Mouse (Mus musculus): ENCODE results near the gene Sympk.

DNA sequence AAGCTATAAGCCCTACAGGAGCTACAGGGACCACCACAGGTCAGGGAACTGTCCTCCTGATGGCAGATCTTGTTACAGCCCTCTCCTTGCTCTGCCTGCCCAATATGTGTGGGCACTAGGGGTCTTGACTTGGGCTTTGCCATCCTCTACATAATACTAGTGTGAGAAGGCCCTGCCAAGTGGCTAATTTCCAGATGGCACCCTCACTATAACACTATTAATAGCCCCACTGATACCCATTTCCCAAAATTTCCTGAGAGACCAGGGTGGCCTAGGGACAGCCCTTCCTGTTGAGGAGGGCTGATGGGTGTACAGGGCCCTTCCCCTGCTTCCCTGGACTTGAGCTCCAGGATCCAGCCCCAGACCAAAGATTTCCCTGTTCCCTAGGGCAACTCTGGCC is 73.7 kb downstream of the Sympk start:
- TF ChIP-seq POLR2A (IDR thresholded peaks at IDR 0.05; ENCODE audit: borderline replicate concordance, insufficient read depth, low read length), result no peak
- TF ChIP-seq CTCF (IDR thresholded peaks at IDR 0.05; ENCODE audit: borderline replicate concordance, insufficient read depth, low read depth, low read length), result no peak

Data from cerebellum, adult 2 months (tissue).